Mouse (Mus musculus): ENCODE results near the gene Scn1b. TPM values are rescaled to one million over a fixed set of nuclear protein-coding genes. Genes with fewer than 3 reads are reported as not detected.
A peak's percentile ranks its signal among the peaks of the same experiment; 100 is the strongest.

Scn1b gene
- total and polyA plus RNA-seq, 3 experiments, result 0.30 TPM; not detected in 2

GRCm38 (mm10) chr7:31106166-31106565 lies 20.6 kb downstream of the Scn1b start:
- H3K79me2 ChIP-seq (replicated peaks; ENCODE audit: control insufficient read depth, extremely low read depth, insufficient read depth, poor library complexity, severe bottlenecking), result no peaks in the 10 kb centered on the region
- no peak overlapping the region for H3K4me3 ChIP-seq (replicated peaks in 1 of 3; ENCODE audit: low read depth in 2 of 3, low read length in 2 of 3, poor library complexity in 1 of 3)
- no peak overlapping the region for H3K9ac ChIP-seq (ENCODE audit: insufficient read depth, low read depth)
- H3K27ac ChIP-seq (ENCODE audit: insufficient read depth, low read depth), result no peak overlapping the region
- in situ Hi-C loops (cut with MboI; ENCODE audit: low pct_ligation_motif_present, low pct_unique_long_range_greater_than_20kb, low sequenced_read_pairs) (no loop called here), dilution Hi-C loops (cut with MboI; ENCODE audit: extremely low pct_ligation_motif_present, extremely low pct_unique_long_range_greater_than_20kb, low sequenced_read_pairs) (no loop called here)
- H3K4me2 ChIP-seq (ENCODE audit: insufficient read depth, low read depth, poor library complexity, severe bottlenecking), result no peak overlapping the region
- peaks cover 0 to 61% of the 10 kb centered on the region in 2 experiments for H3K36me3 ChIP-seq (replicated peaks in 1 of 2; ENCODE audit: control insufficient read depth in 1 of 2, insufficient read depth in 1 of 2, low read length in 1 of 2)
- TF ChIP-seq HCFC1 (IDR thresholded peaks at IDR 0.05; ENCODE audit: low read depth, low read length) (no peak), EP300 (IDR thresholded peaks at IDR 0.05; ENCODE audit: low read length) (no peak), TBP (conservative IDR thresholded peaks at IDR 0.05; ENCODE audit: low read depth, low read length) (no peak), MAX (IDR thresholded peaks at IDR 0.05; ENCODE audit: low read length) (no peak), CHD2 (IDR thresholded peaks at IDR 0.05; ENCODE audit: low read length) (no peak), MAZ (IDR thresholded peaks at IDR 0.05; ENCODE audit: low read depth, low read length) (no peak), ZKSCAN1 (IDR thresholded peaks at IDR 0.05; ENCODE audit: borderline replicate concordance, low read depth, low read length) (no peak), KAT2A (IDR thresholded peaks at IDR 0.05; ENCODE audit: insufficient replicate concordance, low read length) (no peak), USF2 (conservative IDR thresholded peaks at IDR 0.05; ENCODE audit: low read depth, low read length) (no peak)
- DNase-seq (ENCODE audit: extremely low read depth), result no peak
- H3K9me3 ChIP-seq (replicated peaks; ENCODE audit: low read length), result no peaks in the 10 kb centered on the region
- H3K4me1 ChIP-seq (ENCODE audit: control insufficient read depth in 1 of 2, insufficient read depth in 2 of 2), result peaks cover 15 to 50% of the 10 kb centered on the region in 2 experiments
- no peaks in the 10 kb centered on the region for H3K27me3 ChIP-seq (replicated peaks)

- Histone ChIP-seq H3K4me2 (ENCODE audit: insufficient read depth, low read depth, poor library complexity, severe bottlenecking) (no peak overlapping the region), H3K4me1 (ENCODE audit: control insufficient read depth in 1 of 2, insufficient read depth in 2 of 2) (peaks cover 15 to 53% of the 10 kb centered on the region in 2 experiments), H3K27me3 (replicated peaks) (no peaks in the 10 kb centered on the region), H3K36me3 (replicated peaks in 1 of 2; ENCODE audit: control insufficient read depth in 1 of 2, insufficient read depth in 1 of 2, low read length in 1 of 2) (peaks cover 0 to 67% of the 10 kb centered on the region in 2 experiments), H3K9ac (ENCODE audit: insufficient read depth, low read depth) (no peak overlapping the region), H3K27ac (ENCODE audit: insufficient read depth, low read depth) (no peak overlapping the region), H3K9me3 (replicated peaks; ENCODE audit: low read length) (no peaks in the 10 kb centered on the region), H3K4me3 (replicated peaks in 1 of 3; ENCODE audit: low read depth in 2 of 3, low read length in 2 of 3, poor library complexity in 1 of 3) (no peak overlapping the region), H3K79me2 (replicated peaks; ENCODE audit: control insufficient read depth, extremely low read depth, insufficient read depth, poor library complexity, severe bottlenecking) (no peaks in the 10 kb centered on the region)
- TF ChIP-seq MEF2A (IDR thresholded peaks at IDR 0.05; ENCODE audit: borderline replicate concordance, low read depth, low read length) (no peak), RAD21 (IDR thresholded peaks at IDR 0.05; ENCODE audit: low read depth, low read length) (peak; percentile 58), ELF1 (IDR thresholded peaks at IDR 0.05; ENCODE audit: low read depth, low read length) (peak; percentile 14; the same call in 1 of the 2 replicates), GABPA (IDR thresholded peaks at IDR 0.05; ENCODE audit: insufficient replicate concordance, low read depth, low read length) (no peak), CTCF (conservative IDR thresholded peaks at IDR 0.05 in 1 of 2, IDR thresholded peaks at IDR 0.05 in 1 of 2; ENCODE audit: low read depth in 2 of 2, low read length in 2 of 2) (peak; percentile 41 to 76), POLR2AphosphoS2 (IDR thresholded peaks at IDR 0.05; ENCODE audit: low read depth, low read length) (no peak), SMC3 (IDR thresholded peaks at IDR 0.05; ENCODE audit: low read depth, low read length) (peak; percentile 77), TCF12 (IDR thresholded peaks at IDR 0.05; ENCODE audit: low read depth, low read length) (0 out of 2 replicates have a peak, but pooled peaks have one; percentile 16)
- DNase-seq (ENCODE audit: extremely low read depth), result no peak
- in situ Hi-C loops (cut with MboI; ENCODE audit: low pct_ligation_motif_present, low pct_unique_long_range_greater_than_20kb, low sequenced_read_pairs) (no loop called here), dilution Hi-C loops (cut with MboI; ENCODE audit: extremely low pct_ligation_motif_present, extremely low pct_unique_long_range_greater_than_20kb, low sequenced_read_pairs) (no loop called here)
Observed at GRCm38 (mm10) chr7:31105061-31105768, 21.6 kb downstream of the Scn1b start.
